8 mouse cellular contexts compared by ENCODE assay signal in genomic region chr16:22857431-22858113, GRCm38 (mm10). TPM values are rescaled to one million over a fixed set of nuclear protein-coding genes. Genes with fewer than 3 reads are reported as not detected.
A peak's percentile ranks its signal among the peaks of the same experiment; 100 is the strongest.
DNase-seq lines count a peak whose midpoint lies in the region; ATAC-seq lines count a peak whose summit lies in the region.

Tbccd1 (minus strand) TSS chr16:22857669.
Dnajb11 (plus strand) TSS chr16:22857845.

- H3K27me3 ChIP-seq in forebrain, embryonic 14.5 days (replicated peaks; ENCODE audit: control insufficient read depth, insufficient read depth, low read length), result no peaks in the 10 kb centered on the region
- no peaks in the 10 kb centered on the region for H3K27me3 ChIP-seq in neural tube, embryonic 15.5 days (replicated peaks)

- peak within 1 kb of the TSS; percentile 79 for H3K4me2 ChIP-seq in forebrain, embryonic 14.5 days (ENCODE audit: low read length)
- peak within 1 kb of the TSS; percentile 89 for H3K4me2 ChIP-seq in neural tube, embryonic 15.5 days

- H3K9me3 ChIP-seq in forebrain, embryonic 14.5 days (replicated peaks; ENCODE audit: control insufficient read depth, low read length), result no peaks in the 10 kb centered on the region
- no peaks in the 10 kb centered on the region for H3K9me3 ChIP-seq in neural tube, embryonic 15.5 days (replicated peaks)

- peak within 1 kb of the TSS; percentile 87 for H3K9ac ChIP-seq in forebrain, embryonic 14.5 days (ENCODE audit: low read length)
- peak within 1 kb of the TSS; percentile 83 for H3K9ac ChIP-seq in neural tube, embryonic 15.5 days (replicated peaks)

- H3K4me3 ChIP-seq in forebrain, embryonic 14.5 days (ENCODE audit: low read depth, low read length), result peak within 1 kb of the TSS; percentile 90
- peak within 1 kb of the TSS; percentile 96 for H3K4me3 ChIP-seq in neural tube, embryonic 15.5 days (replicated peaks)

- intact Hi-C loops in heart, postnatal 14 days (cut with DNase I), result loop anchor here (5.0 kb wide), 1 partner anchor 250 kb away; the partner anchor contains the start of gene Eif4a2

- H3K36me3 ChIP-seq in forebrain, embryonic 14.5 days (ENCODE audit: control insufficient read depth, insufficient read depth, low read length), result peaks cover 5% of the 10 kb centered on the region; the same call in 1 of the 2 replicates
- peaks cover 6% of the 10 kb centered on the region; the same call in 1 of the 2 replicates for H3K36me3 ChIP-seq in neural tube, embryonic 15.5 days

- peak; percentile 99 for ATAC-seq in forebrain, embryonic 14.5 days
- ATAC-seq in neural tube, embryonic 15.5 days (ENCODE audit: low FRiP score), result peak; percentile 99

- peak; percentile 99 for DNase-seq in ES-CJ7 (ENCODE audit: low read depth, low spot score)
- DNase-seq in cerebellum, adult 11 months, result peak; percentile 97
- DNase-seq in forebrain, embryonic 14.5 days (ENCODE audit: low spot score), result peak; percentile 100
- DNase-seq in heart, postnatal 14 days, result peak; percentile 98 to 99
- DNase-seq in layer of hippocampus, adult 11-12 months (ENCODE audit: low spot score), result peak; percentile 99
- DNase-seq in lung, adult 18-20 months, result peak; percentile 99
- peak; percentile 99 for DNase-seq in testis, postnatal 14 days (ENCODE audit: low spot score)

- peaks cover 11% of the 10 kb centered on the region for H3K4me1 ChIP-seq in forebrain, embryonic 14.5 days (ENCODE audit: control insufficient read depth, insufficient read depth, low read length)
- H3K4me1 ChIP-seq in neural tube, embryonic 15.5 days, result peaks cover 20% of the 10 kb centered on the region

- WGBS in forebrain, embryonic 14.5 days, result under 1% methylated on average over 58 of the region's 62 CpGs
- WGBS in neural tube, embryonic 15.5 days, result under 1% methylated on average over 62 of the region's 62 CpGs

- peak within 1 kb of the TSS; percentile 49; the same call in 1 of the 2 replicates for H3K27ac ChIP-seq in forebrain, embryonic 14.5 days (ENCODE audit: low read depth, low read length)
- H3K27ac ChIP-seq in neural tube, embryonic 15.5 days (replicated peaks), result peak within 1 kb of the TSS; percentile 77

RNA-seq across cellular contexts. Expression of gene Tbccd1, which starts in this region (rescaled TPM):
- 29.7 and 30.7 TPM in 2 replicates for polyA plus RNA-seq in forebrain, embryonic 14.5 days (2014; fragmentation: Nextera tagmentation; extraction: Ambion mirVana)
- 1 to 10 TPM; 9.1 to 9.9 TPM for total RNA-seq in heart, postnatal 14 days (2021)
- 19.5 and 23.2 TPM in 2 replicates for polyA plus RNA-seq in neural tube, embryonic 15.5 days (2015; fragmentation: Nextera tagmentation; extraction: Ambion mirVana)

RNA-seq across cellular contexts. Expression of gene Dnajb11, which starts in this region (rescaled TPM):
- polyA plus RNA-seq in forebrain, embryonic 14.5 days (2014; fragmentation: Nextera tagmentation; extraction: Ambion mirVana), result 72.7 and 81.1 TPM in 2 replicates
- 10 to 100 TPM; 47.6 to 54.3 TPM for total RNA-seq in heart, postnatal 14 days (2021)
- polyA plus RNA-seq in neural tube, embryonic 15.5 days (2015; fragmentation: Nextera tagmentation; extraction: Ambion mirVana), result 106 and 110 TPM in 2 replicates

Comparison
In these comparisons a context has a peak if more than half of its experiments do, and no peak if none do; other contexts are left out.
1. Peak in every context shown above with its lines: DNase-seq, ATAC-seq, H3K4me3 ChIP-seq and H3K27ac ChIP-seq.